Mouse (Mus musculus) CH12.LX (cell line): ENCODE measurements around the gene Dcdc2a. TPM values are rescaled to one million over a fixed set of nuclear protein-coding genes. Genes with fewer than 3 reads are reported as not detected.

Source experiments
- DNase-seq: peaks from one replicate; pipeline ENCODE4 v3.0.0-alpha.2; 2013; ENCODE audit errors: extremely low read depth
- H3K27ac ChIP-seq: 2 replicates; pipeline ENCODE4 v1.5.1; 2012; ENCODE audit warnings: low read depth, mild to moderate bottlenecking, control low read depth, moderate library complexity; ENCODE audit not compliant: insufficient read depth
- H3K27me3 ChIP-seq: replicated peaks from 2 replicates; pipeline ENCODE3; 2012; ENCODE audit warnings: inconsistent platforms
- H3K36me3 ChIP-seq, 2 experiments: replicated peaks in 1 of 2; 2 replicates each; pipeline versions ENCODE3 to v1.6.1; 2012; ENCODE audit warnings: inconsistent platforms in 1 of 2, low read length in 1 of 2, mild to moderate bottlenecking in 1 of 2, mixed read lengths in 1 of 2, moderate library complexity in 1 of 2; ENCODE audit not compliant: control insufficient read depth in 1 of 2, insufficient read depth in 1 of 2
- H3K4me1 ChIP-seq, 2 experiments: 2 replicates each; pipeline ENCODE4 v1.6.1; 2012; ENCODE audit warnings: inconsistent platforms in 1 of 2, moderate library complexity in 1 of 2; ENCODE audit not compliant: insufficient read depth in 2 of 2, control insufficient read depth in 1 of 2
- H3K4me2 ChIP-seq: 2 replicates; pipeline ENCODE4 v1.6.1; 2012; ENCODE audit warnings: low read depth, mild to moderate bottlenecking, control low read depth; ENCODE audit not compliant: poor library complexity, insufficient read depth, severe bottlenecking
- H3K4me3 ChIP-seq, 3 experiments: fragments of 150-350 bp in 1 of 3; sonication (generic) in 1 of 3; replicated peaks in 1 of 3; 2 replicates each; pipeline versions ENCODE3 to v1.5.1; 2011 to 2012; ENCODE audit warnings: low read depth in 2 of 3, low read length in 2 of 3, mild to moderate bottlenecking in 2 of 3, moderate library complexity in 2 of 3, control low read depth in 1 of 3, improper control_type of control experiment in 1 of 3, inconsistent platforms in 1 of 3, mixed read lengths in 1 of 3; ENCODE audit not compliant: poor library complexity in 1 of 3
- H3K79me2 ChIP-seq: replicated peaks from 2 replicates; pipeline ENCODE4 v1.6.1; 2012; ENCODE audit warnings: mild to moderate bottlenecking, moderate library complexity; ENCODE audit not compliant: control insufficient read depth, poor library complexity, insufficient read depth, severe bottlenecking; ENCODE audit errors: extremely low read depth
- H3K9ac ChIP-seq: 2 replicates; pipeline ENCODE4 v1.6.1; 2012; ENCODE audit warnings: low read depth, mild to moderate bottlenecking, control low read depth, moderate library complexity; ENCODE audit not compliant: insufficient read depth
- H3K9me3 ChIP-seq: replicated peaks from 2 replicates; pipeline ENCODE3; 2012; ENCODE audit warnings: low read length, inconsistent platforms, mixed read lengths
- E2F4 ChIP-seq: IDR thresholded peaks from 2 replicates; pipeline ENCODE4 v1.6.1; 2011; ENCODE audit warnings: low read depth, low read length, improper control_type of control experiment; ENCODE audit not compliant: insufficient replicate concordance
- ELF1 ChIP-seq: IDR thresholded peaks from 2 replicates; pipeline ENCODE4 v1.6.1; 2014; ENCODE audit warnings: low read depth, mild to moderate bottlenecking, inconsistent platforms, low read length, improper control_type of control experiment
- EP300 ChIP-seq: IDR thresholded peaks from 2 replicates; pipeline ENCODE4 v1.6.1; 2011; ENCODE audit warnings: low read length, improper control_type of control experiment
- ETS1 ChIP-seq: conservative IDR thresholded peaks from 2 replicates; pipeline ENCODE4 v1.6.1; 2012; ENCODE audit warnings: low read depth, mild to moderate bottlenecking, inconsistent platforms, low read length, improper control_type of control experiment, moderate library complexity
- GABPA ChIP-seq: IDR thresholded peaks from 2 replicates; pipeline ENCODE4 v1.6.1; 2012; ENCODE audit warnings: low read depth, low read length, improper control_type of control experiment, inconsistent platforms; ENCODE audit not compliant: insufficient replicate concordance
- HCFC1 ChIP-seq: IDR thresholded peaks from 2 replicates; pipeline ENCODE4 v1.6.1; 2012; ENCODE audit warnings: low read depth, mild to moderate bottlenecking, inconsistent platforms, low read length, improper control_type of control experiment
- IRF4 ChIP-seq: IDR thresholded peaks from 2 replicates; pipeline ENCODE4 v1.6.1; 2014; ENCODE audit warnings: low read depth, mild to moderate bottlenecking, inconsistent platforms, low read length, improper control_type of control experiment
- JUN ChIP-seq: IDR thresholded peaks from 2 replicates; pipeline ENCODE4 v1.6.1; 2011; ENCODE audit warnings: low read depth, mild to moderate bottlenecking, low read length, improper control_type of control experiment, moderate library complexity; ENCODE audit not compliant: insufficient read depth
- JUND ChIP-seq: conservative IDR thresholded peaks from 2 replicates; pipeline ENCODE4 v1.6.1; 2011; ENCODE audit warnings: low read depth, low read length, improper control_type of control experiment
- KAT2A ChIP-seq: IDR thresholded peaks from 2 replicates; pipeline ENCODE4 v1.6.1; 2012; ENCODE audit warnings: low read length, improper control_type of control experiment, inconsistent platforms; ENCODE audit not compliant: insufficient replicate concordance
- MAX ChIP-seq: IDR thresholded peaks from 2 replicates; pipeline ENCODE4 v1.6.1; 2011; ENCODE audit warnings: low read length, improper control_type of control experiment
- MAZ ChIP-seq: IDR thresholded peaks from 2 replicates; pipeline ENCODE4 v1.6.1; 2012; ENCODE audit warnings: low read depth, mild to moderate bottlenecking, inconsistent platforms, low read length, improper control_type of control experiment, moderate library complexity
- MEF2A ChIP-seq: IDR thresholded peaks from 2 replicates; pipeline ENCODE4 v1.6.1; 2014; ENCODE audit warnings: low read depth, mild to moderate bottlenecking, inconsistent platforms, low read length, improper control_type of control experiment, borderline replicate concordance
- MXI1 ChIP-seq: IDR thresholded peaks from 2 replicates; pipeline ENCODE4 v1.6.1; 2011; ENCODE audit warnings: mild to moderate bottlenecking, low read depth, low read length, improper control_type of control experiment
- NELFE ChIP-seq: IDR thresholded peaks from 2 replicates; pipeline ENCODE4 v1.6.1; 2011; ENCODE audit warnings: low read depth, low read length, improper control_type of control experiment
- PAX5 ChIP-seq: IDR thresholded peaks from 2 replicates; pipeline ENCODE4 v1.6.1; 2012; ENCODE audit warnings: low read length, inconsistent platforms, mixed read lengths
- SIN3A ChIP-seq: IDR thresholded peaks from 2 replicates; pipeline ENCODE4 v1.6.1; 2012; ENCODE audit warnings: low read length, improper control_type of control experiment, inconsistent platforms
- SMC3 ChIP-seq: IDR thresholded peaks from 2 replicates; pipeline ENCODE4 v1.6.1; 2011; ENCODE audit warnings: low read depth, low read length, improper control_type of control experiment
- TBP ChIP-seq: conservative IDR thresholded peaks from 2 replicates; pipeline ENCODE4 v1.6.1; 2011; ENCODE audit warnings: low read depth, low read length, improper control_type of control experiment
- TCF12 ChIP-seq: IDR thresholded peaks from 2 replicates; pipeline ENCODE4 v1.6.1; 2014; ENCODE audit warnings: low read depth, mild to moderate bottlenecking, inconsistent platforms, low read length, improper control_type of control experiment
- USF1 ChIP-seq: IDR thresholded peaks from 2 replicates; pipeline ENCODE4 v1.6.1; 2014; ENCODE audit warnings: low read depth, mild to moderate bottlenecking, inconsistent platforms, low read length, improper control_type of control experiment
- ZC3H11A ChIP-seq: IDR thresholded peaks from 2 replicates; pipeline ENCODE4 v1.6.1; 2012; ENCODE audit warnings: low read depth, mild to moderate bottlenecking, inconsistent platforms, low read length, improper control_type of control experiment
- ZMIZ1 ChIP-seq: IDR thresholded peaks from 2 replicates; pipeline ENCODE4 v1.6.1; 2012; ENCODE audit warnings: low read depth, mild to moderate bottlenecking, inconsistent platforms, low read length, improper control_type of control experiment
- ZNF384 ChIP-seq: IDR thresholded peaks from 2 replicates; pipeline ENCODE4 v1.6.1; 2012; ENCODE audit warnings: low read depth, low read length, improper control_type of control experiment, inconsistent platforms
- dilution Hi-C: fragments of 300-500 bp; cut with MboI; formaldehyde crosslinking; loops from 2 replicates; pipeline ENCODE4 v1.14.3; 2020; ENCODE audit warnings: low sequenced_read_pairs; ENCODE audit not compliant: extremely low pct_unique_long_range_greater_than_20kb, extremely low pct_ligation_motif_present
- in situ Hi-C: fragments of 300-500 bp; cut with MboI; formaldehyde crosslinking; loops from 3 replicates; pipeline ENCODE4 v1.14.3; 2019; ENCODE audit warnings: low sequenced_read_pairs, low pct_ligation_motif_present, low pct_unique_long_range_greater_than_20kb, mixed read lengths
- polyA plus RNA-seq: library from polyadenylated mRNA; unstranded; fragments of >175 nt; gene quantifications from 2 replicates; pipeline ENCODE4 v1.2.1, GENCODE M21; 2012; ENCODE audit warnings: low read depth; ENCODE audit not compliant: insufficient read length
- total RNA-seq, 2 experiments: library from RNA; depleted of rRNA; stranded (reverse); fragments of 300-350 nt in 1 of 2; fragments of >200 nt in 1 of 2; gene quantifications; 2 replicates each; pipeline ENCODE4 v1.2.3; 2012 to 2014

The Dcdc2a gene
- total and polyA plus RNA-seq, 3 experiments, result not detected

- H3K36me3 ChIP-seq, result no peaks in the 10 kb centered on the region
- H3K4me2 ChIP-seq, result no peak overlapping the region
- H3K79me2 ChIP-seq, result no peaks in the 10 kb centered on the region
- no peak for DNase-seq
- no peak overlapping the region for H3K9ac ChIP-seq
- no peak overlapping the region for H3K27ac ChIP-seq
- H3K4me3 ChIP-seq, result no peak overlapping the region
- no peaks in the 10 kb centered on the region for H3K27me3 ChIP-seq
- dilution Hi-C loops, result no loop called here
- peaks cover 3 to 11% of the 10 kb centered on the region in 2 experiments; a peak in 2 of 4 replicates for H3K4me1 ChIP-seq
- TF ChIP-seq ZMIZ1, result no peak
- TF ChIP-seq ZC3H11A, result no peak
- no peak for TF ChIP-seq ZNF384
- no peak for TF ChIP-seq GABPA
- TF ChIP-seq MAZ, result no peak
- no peak for TF ChIP-seq MEF2A
- TF ChIP-seq TCF12, result no peak
- no peak for TF ChIP-seq TBP
- no peak for TF ChIP-seq IRF4
- TF ChIP-seq USF1, result no peak
- TF ChIP-seq MAX, result no peak
- TF ChIP-seq KAT2A, result no peak
- no peak for TF ChIP-seq EP300
- no peak for TF ChIP-seq SIN3A
- in situ Hi-C loops, result no loop called here
- H3K9me3 ChIP-seq, result no peaks in the 10 kb centered on the region
These were observed 133.8 kb downstream of the Dcdc2a start for GRCm38 (mm10) chr13:25189419-25190144.

DNA sequence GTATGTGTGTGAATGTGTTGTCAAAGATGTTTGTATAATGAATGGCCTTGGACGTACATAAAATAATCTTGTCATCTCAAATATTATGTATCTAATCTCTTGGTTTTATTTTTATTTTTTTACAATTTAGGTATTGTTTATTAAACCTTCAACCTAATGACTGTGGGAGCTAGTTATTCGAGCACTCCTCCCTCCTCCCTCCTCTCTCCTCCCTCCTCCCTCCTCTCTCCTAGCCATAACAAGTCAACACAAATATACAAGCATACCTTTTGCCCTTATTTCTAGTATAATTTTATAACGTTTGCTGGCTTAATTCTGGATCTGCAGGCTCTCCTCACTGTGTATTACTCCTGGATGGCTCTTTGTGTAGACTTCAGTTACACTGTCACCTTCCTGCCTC is 134.4 kb downstream of the Dcdc2a start:
- Histone ChIP-seq H3K27ac (no peak overlapping the region), H3K36me3 (no peaks in the 10 kb centered on the region), H3K27me3 (no peaks in the 10 kb centered on the region), H3K4me1 (peaks cover 3 to 11% of the 10 kb centered on the region in 2 experiments; a peak in 2 of 4 replicates), H3K79me2 (no peaks in the 10 kb centered on the region), H3K4me3 (no peak overlapping the region), H3K4me2 (no peak overlapping the region)
- DNase-seq, result no peak
- in situ Hi-C loops, result no loop called here
- dilution Hi-C loops, result no loop called here
- TF ChIP-seq NELFE, result no peak
- no peak for TF ChIP-seq MXI1
- TF ChIP-seq PAX5, result no peak
- no peak for TF ChIP-seq SIN3A
- TF ChIP-seq ETS1, result no peak
- TF ChIP-seq TBP, result no peak
- no peak for TF ChIP-seq HCFC1
- TF ChIP-seq EP300, result no peak
- TF ChIP-seq JUND, result no peak
- TF ChIP-seq E2F4, result no peak
- no peak for TF ChIP-seq SMC3
- TF ChIP-seq ELF1, result no peak
- no peak for TF ChIP-seq JUN
- no peak for TF ChIP-seq IRF4
- TF ChIP-seq ZNF384, result no peak
- TF ChIP-seq, all 38 proteins: peak for 0
- H3K9ac ChIP-seq, result no peak overlapping the region
- H3K9me3 ChIP-seq, result no peaks in the 10 kb centered on the region
